Mouse (Mus musculus) lung, embryonic 14.5 days (tissue): ENCODE measurements around the gene Dnm2. TPM values are rescaled to one million over a fixed set of nuclear protein-coding genes. Genes with fewer than 3 reads are reported as not detected.

ENCODE experiments used
- ATAC-seq: fragments of 200-750 bp; cut with Nextera tagmentation; 2 replicates; pipeline ENCODE4 v1.8.0; 2017; ENCODE audit warnings: mild to moderate bottlenecking, moderate TSS enrichment, moderate library complexity; ENCODE audit not compliant: insufficient read depth
- DNase-seq: peaks from one replicate; pipeline ENCODE4 v3.0.0-alpha.2; 2015
- H3K27ac ChIP-seq: fragments of 300-500 bp; sonication (generic); 2 replicates; pipeline ENCODE4 v1.5.1; 2014; ENCODE audit warnings: low read depth, mild to moderate bottlenecking, moderate library complexity
- H3K27me3 ChIP-seq: fragments of 300-500 bp; sonication (generic); 2 replicates; pipeline ENCODE4 v1.6.1; 2014; ENCODE audit warnings: low read length, control low read depth; ENCODE audit not compliant: insufficient read depth
- H3K36me3 ChIP-seq: fragments of 300-500 bp; sonication (generic); 2 replicates; pipeline ENCODE4 v1.6.1; 2014; ENCODE audit warnings: control low read depth; ENCODE audit not compliant: insufficient read depth
- H3K4me1 ChIP-seq: fragments of 300-500 bp; sonication (generic); 2 replicates; pipeline ENCODE4 v1.6.1; 2014; ENCODE audit warnings: antibody characterized with exemption, control low read depth; ENCODE audit not compliant: insufficient read depth
- H3K4me2 ChIP-seq: fragments of 300-500 bp; sonication (generic); 2 replicates; pipeline ENCODE4 v1.6.1; 2014; ENCODE audit warnings: mild to moderate bottlenecking
- H3K4me3 ChIP-seq: fragments of 300-500 bp; sonication (generic); 2 replicates; pipeline ENCODE4 v1.5.1; 2014; ENCODE audit warnings: low read depth, low read length
- H3K9ac ChIP-seq: fragments of 300-500 bp; sonication (generic); 2 replicates; pipeline ENCODE4 v1.6.1; 2014
- H3K9me3 ChIP-seq: fragments of 300-500 bp; sonication (generic); 2 replicates; pipeline ENCODE4 v1.6.1; 2016; ENCODE audit warnings: low read depth, low read length, control low read depth
- CTCF ChIP-seq: IDR thresholded peaks from 2 replicates; pipeline ENCODE4 v1.5.1; 2016; ENCODE audit warnings: antibody characterized with exemption, low read depth
- WGBS: fragments of 180-500 bp; shearing (Covaris S2); extraction: QIAGEN DNeasy Blood & Tissue Kit; methylation state at CpG from one replicate; pipeline ENCODE4 v1.1.7; 2014; 5-methylcytosine and 5-hydroxymethylcytosine counted together
- polyA plus RNA-seq: library from polyadenylated mRNA; unstranded; fragments of >200 nt; fragmentation: Nextera tagmentation; extraction: Ambion mirVana; gene quantifications from 2 replicates; pipeline ENCODE4 v1.2.1, GENCODE M21; 2014

Dnm2 gene
- polyA plus RNA-seq, 1 experiment from 2014 or later: 71.8 TPM

DNA sequence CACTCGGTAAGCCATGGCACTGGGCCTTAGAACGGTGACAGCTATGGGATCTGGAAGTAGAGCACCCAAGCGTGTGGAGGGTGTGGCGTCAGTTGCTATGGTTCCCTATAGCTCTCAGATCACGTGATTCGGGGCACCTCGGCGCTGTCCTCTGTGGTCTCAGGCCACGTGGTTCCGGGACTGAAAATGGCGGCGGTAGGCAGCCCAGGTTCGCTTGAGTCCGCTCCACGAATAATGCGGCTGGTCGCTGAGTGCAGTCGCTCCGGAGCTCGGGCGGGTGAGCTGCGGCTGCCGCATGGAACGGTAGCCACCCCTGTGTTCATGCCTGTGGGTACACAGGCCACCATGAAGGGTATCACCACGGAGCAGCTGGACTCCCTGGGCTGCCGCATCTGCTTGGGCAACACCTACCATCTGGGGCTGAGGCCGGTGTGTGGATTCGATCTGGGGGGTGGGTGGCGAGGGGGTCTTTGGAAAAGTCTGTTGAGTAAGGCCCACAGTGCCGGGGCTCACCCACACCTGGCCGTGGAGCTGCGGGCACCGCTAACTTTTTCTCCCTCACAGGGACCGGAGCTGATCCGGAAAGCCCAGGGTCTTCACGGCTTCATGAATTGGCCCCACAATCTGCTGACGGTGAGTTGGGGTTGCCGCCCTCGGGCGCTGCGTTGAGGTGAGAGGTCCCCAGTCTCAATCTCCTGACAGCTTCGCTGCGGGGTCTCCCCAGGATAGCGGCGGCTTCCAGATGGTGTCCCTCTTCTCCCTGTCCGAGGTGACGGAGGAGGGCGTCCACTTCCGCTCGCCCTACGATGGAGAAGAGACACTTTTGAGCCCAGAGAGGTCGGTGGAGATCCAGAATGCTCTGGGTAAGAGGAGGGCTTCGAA lies 12.8 kb upstream of the Dnm2 start, which contains the start of gene Qtrt1:
TSS of gene Qtrt1 (plus strand) at position 169 of the 882 bp plus-strand sequence.
- H3K9ac ChIP-seq: peak within 1 kb of the TSS; percentile 57
- H3K27me3 ChIP-seq: no peaks in the 10 kb centered on the region
- no peaks in the 10 kb centered on the region for H3K9me3 ChIP-seq
- DNase-seq (peak; percentile 94), ATAC-seq (peak; percentile 93)
- H3K36me3 ChIP-seq: peaks cover 28% of the 10 kb centered on the region
- WGBS: under 1% methylated on average over 53 of the region's 53 CpGs
- 0 out of 2 replicates have a peak, but pooled peaks cover 2% of the 10 kb centered on the region for H3K4me1 ChIP-seq
- peak within 1 kb of the TSS; percentile 85 for H3K4me2 ChIP-seq
- TF ChIP-seq CTCF: no peak
- H3K4me3 ChIP-seq: peak within 1 kb of the TSS; percentile 60
- H3K27ac ChIP-seq: 0 out of 2 replicates have a peak within 1 kb of the TSS, but pooled peaks have one; percentile 26

DNA sequence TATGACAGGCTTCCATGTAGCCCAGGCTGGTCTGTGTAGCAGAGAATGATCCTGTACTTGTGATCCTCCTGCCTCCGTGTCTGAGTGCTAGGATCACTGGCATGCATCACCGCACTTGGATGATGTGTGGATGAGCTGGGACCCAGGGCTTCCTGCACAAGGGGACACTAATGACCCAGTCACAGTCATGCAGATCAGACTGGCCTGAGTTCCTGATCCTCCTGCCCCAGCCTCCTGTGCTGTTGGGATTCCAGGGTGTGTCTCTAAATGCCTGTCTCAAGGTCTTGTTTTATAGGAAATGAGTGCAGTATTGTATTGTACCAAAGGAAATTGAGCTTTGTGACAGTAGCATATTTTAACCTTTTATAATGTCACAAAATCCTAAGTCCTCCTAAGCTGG lies 6.8 kb upstream of the Dnm2 start:
- Histone ChIP-seq H3K4me1 (no peaks in the 10 kb centered on the region), H3K27me3 (no peaks in the 10 kb centered on the region), H3K4me2 (no peak overlapping the region), H3K4me3 (no peak overlapping the region), H3K36me3 (peaks cover 59% of the 10 kb centered on the region), H3K27ac (no peak overlapping the region), H3K9ac (no peak overlapping the region), H3K9me3 (no peaks in the 10 kb centered on the region)
- no peak for ATAC-seq
- TF ChIP-seq CTCF: no peak
- WGBS: 89% methylated on average over 2 of the region's 2 CpGs
- DNase-seq: no peak

DNA sequence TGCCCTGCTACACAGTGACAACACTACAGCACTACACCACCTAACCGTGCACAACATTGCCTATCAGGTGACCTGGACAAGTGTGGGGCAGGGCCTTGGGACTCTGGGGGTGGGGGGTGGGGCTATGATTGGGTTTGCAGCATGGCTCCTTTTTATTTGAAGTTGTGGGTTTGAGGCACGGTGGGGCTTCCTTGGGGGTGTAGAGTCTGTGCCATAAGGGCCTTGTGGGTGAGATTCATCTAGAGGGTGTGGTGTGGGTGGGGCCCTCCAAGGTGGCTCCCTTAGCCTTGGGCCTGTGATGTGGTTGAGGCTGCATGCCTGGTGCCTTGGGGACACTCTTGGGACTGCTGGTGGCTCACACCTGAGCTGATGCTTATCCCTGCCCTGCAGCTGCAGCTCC lies 5.1 kb upstream of the Dnm2 start:
- no peak overlapping the region for H3K4me3 ChIP-seq
- no peaks in the 10 kb centered on the region for H3K27me3 ChIP-seq
- WGBS: 83% methylated on average over 2 of the region's 2 CpGs
- ATAC-seq (no peak), DNase-seq (no peak)
- no peak overlapping the region for H3K4me2 ChIP-seq
- peaks cover 48% of the 10 kb centered on the region for H3K36me3 ChIP-seq
- no peak overlapping the region for H3K27ac ChIP-seq
- H3K9ac ChIP-seq: no peak overlapping the region
- 0 out of 2 replicates have a peak, but pooled peaks cover 4% of the 10 kb centered on the region for H3K4me1 ChIP-seq
- TF ChIP-seq CTCF: no peak
- no peaks in the 10 kb centered on the region for H3K9me3 ChIP-seq

DNA sequence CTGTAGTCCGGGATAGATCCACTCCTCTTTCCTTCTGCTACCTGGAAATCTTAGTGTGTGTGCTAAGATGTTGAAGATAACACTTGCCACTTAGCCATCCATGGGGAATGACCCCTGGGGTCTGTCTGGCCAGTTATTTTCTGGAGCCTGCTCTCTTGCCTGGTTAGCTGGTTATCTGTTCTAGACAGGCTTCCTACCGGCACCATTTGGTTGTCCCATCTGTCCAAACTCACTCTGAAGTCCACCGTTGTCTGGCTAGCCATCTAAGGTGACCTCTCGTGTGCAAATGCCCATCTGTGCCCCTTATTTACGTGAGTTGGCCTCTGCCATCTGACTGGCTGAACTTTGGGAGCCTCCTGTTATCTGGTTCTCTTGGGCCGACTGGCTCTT lies 843 bp downstream of the Dnm2 start:
- WGBS: 2% methylated on average over 6 of the region's 6 CpGs
- ATAC-seq (no peak), DNase-seq (no peak)
- peak overlapping the region; percentile 70 for H3K9ac ChIP-seq
- H3K27ac ChIP-seq: 0 out of 2 replicates have a peak overlapping the region, but pooled peaks have one; percentile 84
- H3K9me3 ChIP-seq: no peaks in the 10 kb centered on the region
- peak overlapping the region; percentile 69 for H3K4me3 ChIP-seq
- no peaks in the 10 kb centered on the region for H3K27me3 ChIP-seq
- H3K36me3 ChIP-seq: peaks cover 8% of the 10 kb centered on the region; the same call in 1 of the 2 replicates
- peak overlapping the region; percentile 93 for H3K4me2 ChIP-seq
- no peak for TF ChIP-seq CTCF
- H3K4me1 ChIP-seq: peaks cover 14% of the 10 kb centered on the region

DNA sequence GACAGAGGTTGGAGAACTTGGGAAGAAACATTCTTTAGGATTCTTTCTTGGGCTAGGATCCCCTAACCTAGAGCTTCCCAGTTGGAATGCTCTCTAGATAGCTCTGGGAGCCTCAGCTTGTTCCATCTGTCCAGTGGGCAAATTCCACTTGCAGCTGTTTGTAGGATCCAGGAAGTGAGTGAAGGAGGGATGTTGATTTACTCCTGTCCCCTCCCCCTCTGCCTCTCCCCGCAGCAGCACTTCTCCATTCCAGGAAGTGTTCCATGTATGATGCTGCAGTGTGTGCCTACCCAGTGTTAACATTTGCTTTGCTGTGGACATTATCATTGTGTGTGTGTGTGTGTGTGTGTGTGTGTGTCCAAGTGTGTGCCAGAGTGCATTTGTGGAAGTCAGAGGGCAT lies 1.3 kb downstream of the Dnm2 start:
- peaks cover 14% of the 10 kb centered on the region for H3K4me1 ChIP-seq
- 0 out of 2 replicates have a peak, but pooled peaks cover 4% of the 10 kb centered on the region for H3K36me3 ChIP-seq
- DNase-seq (peak; percentile 31), ATAC-seq (no peak)
- 6% methylated on average over 1 of the region's 1 CpGs for WGBS
- no peak overlapping the region for H3K27ac ChIP-seq
- TF ChIP-seq CTCF: no peak
- peak overlapping the region; percentile 70 for H3K9ac ChIP-seq
- peak overlapping the region; percentile 93 for H3K4me2 ChIP-seq
- no peaks in the 10 kb centered on the region for H3K27me3 ChIP-seq
- H3K9me3 ChIP-seq: no peaks in the 10 kb centered on the region
- peak overlapping the region; percentile 69 for H3K4me3 ChIP-seq

DNA sequence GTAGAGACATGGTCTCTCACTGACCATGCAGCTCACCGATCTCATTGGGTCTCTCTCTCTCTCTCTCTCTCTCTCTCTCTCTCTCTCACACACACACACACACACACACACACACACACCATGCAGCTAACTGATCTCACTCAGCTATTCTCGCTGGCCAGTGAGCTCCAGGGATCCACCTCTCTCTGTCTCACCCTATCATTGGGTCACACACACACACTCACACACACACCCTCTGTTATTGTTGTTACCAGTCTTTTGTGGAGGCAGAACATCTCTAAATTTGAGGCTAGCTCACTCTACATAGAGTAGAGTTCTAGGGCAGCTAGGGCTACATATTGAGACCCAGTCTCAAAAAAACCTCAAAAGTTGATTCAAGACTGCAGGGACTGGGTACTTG lies 1.8 kb downstream of the Dnm2 start:
- Histone ChIP-seq H3K9ac (no peak overlapping the region), H3K27ac (no peak overlapping the region), H3K4me2 (peak overlapping the region; percentile 93), H3K9me3 (no peaks in the 10 kb centered on the region), H3K4me3 (peak overlapping the region; percentile 69; the same call in 1 of the 2 replicates), H3K36me3 (0 out of 2 replicates have a peak, but pooled peaks cover under 1% of the 10 kb centered on the region), H3K27me3 (no peaks in the 10 kb centered on the region), H3K4me1 (peaks cover 14% of the 10 kb centered on the region)
- 60% methylated on average over 2 of the region's 2 CpGs for WGBS
- no peak for DNase-seq
- no peak for ATAC-seq
- no peak for TF ChIP-seq CTCF

DNA sequence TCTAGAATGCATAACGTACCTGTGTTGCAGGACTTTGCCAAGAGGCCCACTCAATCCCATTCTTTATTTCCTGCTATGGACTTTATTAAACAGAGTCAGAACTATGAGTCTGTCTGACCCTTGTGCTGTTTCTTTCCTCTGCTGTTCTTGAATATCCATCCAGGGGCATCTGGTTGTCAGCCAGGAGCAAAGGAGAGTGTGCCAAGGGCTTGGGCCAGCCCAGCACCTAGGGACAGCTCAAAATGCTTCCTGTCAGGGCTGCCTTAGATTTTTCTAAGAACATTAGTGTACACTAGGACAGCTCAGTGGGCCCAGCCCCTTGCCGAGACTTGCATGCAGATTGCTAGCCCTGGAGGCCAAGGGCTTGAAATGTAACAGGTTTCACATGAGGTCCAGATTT lies 3.1 kb downstream of the Dnm2 start:
- Histone ChIP-seq H3K4me2 (no peak overlapping the region), H3K36me3 (no peaks in the 10 kb centered on the region), H3K4me1 (peaks cover 14% of the 10 kb centered on the region), H3K9me3 (no peaks in the 10 kb centered on the region), H3K27ac (no peak overlapping the region), H3K9ac (no peak overlapping the region), H3K27me3 (no peaks in the 10 kb centered on the region), H3K4me3 (no peak overlapping the region)
- DNase-seq (no peak), ATAC-seq (no peak)
- TF ChIP-seq CTCF: no peak
- 84% methylated on average over 2 of the region's 2 CpGs for WGBS
